Mouse (Mus musculus) neural tube, embryonic 14.5 days (tissue): ENCODE measurements around the gene Furin. TPM values are rescaled to one million over a fixed set of nuclear protein-coding genes. Genes with fewer than 3 reads are reported as not detected.

Source experiments
- ATAC-seq: fragments of 200-750 bp; cut with Nextera tagmentation; 2 replicates; pipeline ENCODE4 v1.8.0; 2017; ENCODE audit warnings: low read depth, mild to moderate bottlenecking, moderate TSS enrichment, moderate library complexity
- H3K27ac ChIP-seq: fragments of 300-500 bp; sonication (generic); 2 replicates; pipeline ENCODE4 v1.5.1; 2014; ENCODE audit warnings: low read depth, mild to moderate bottlenecking, control low read depth, low read length, moderate library complexity, mixed read lengths
- H3K27me3 ChIP-seq: fragments of 300-500 bp; sonication (generic); 2 replicates; pipeline ENCODE4 v1.6.1; 2014; ENCODE audit warnings: low read length; ENCODE audit not compliant: control insufficient read depth, insufficient read depth
- H3K36me3 ChIP-seq: fragments of 300-500 bp; sonication (generic); 2 replicates; pipeline ENCODE4 v1.6.1; 2014; ENCODE audit warnings: low read length, mixed read lengths; ENCODE audit not compliant: control insufficient read depth, insufficient read depth
- H3K4me1 ChIP-seq: fragments of 300-500 bp; sonication (generic); 2 replicates; pipeline ENCODE4 v1.6.1; 2014; ENCODE audit warnings: low read length; ENCODE audit not compliant: control insufficient read depth, insufficient read depth
- H3K4me2 ChIP-seq: fragments of 300-500 bp; sonication (generic); 2 replicates; pipeline ENCODE4 v1.6.1; 2014; ENCODE audit warnings: mild to moderate bottlenecking, low read depth, low read length, control low read depth
- H3K4me3 ChIP-seq: fragments of 300-500 bp; sonication (generic); 2 replicates; pipeline ENCODE4 v1.5.1; 2014; ENCODE audit warnings: low read depth, low read length, control low read depth, mixed read lengths
- H3K9ac ChIP-seq: fragments of 300-500 bp; sonication (generic); replicated peaks from 2 replicates; pipeline ENCODE4 v1.6.1; 2014; ENCODE audit warnings: low read depth, mild to moderate bottlenecking, control low read depth, low read length, mixed read lengths
- H3K9me3 ChIP-seq: fragments of 300-500 bp; sonication (generic); 2 replicates; pipeline ENCODE4 v1.6.1; 2016; ENCODE audit warnings: low read length; ENCODE audit not compliant: control insufficient read depth
- WGBS: fragments of 180-500 bp; shearing (Covaris S2); extraction: QIAGEN DNeasy Blood & Tissue Kit; methylation state at CpG from one replicate; pipeline ENCODE4 v1.1.7; 2014; 5-methylcytosine and 5-hydroxymethylcytosine counted together
- polyA plus RNA-seq: library from polyadenylated mRNA; unstranded; fragments of >200 nt; fragmentation: Nextera tagmentation; extraction: Ambion mirVana; gene quantifications from 2 replicates; pipeline ENCODE4 v1.2.1, GENCODE M21; 2014

Furin gene
- polyA plus RNA-seq, 1 experiment from 2014 or later: 5.3 TPM

- no peak overlapping the region for H3K27ac ChIP-seq
- H3K4me3 ChIP-seq: no peak overlapping the region
- no peaks in the 10 kb centered on the region for H3K27me3 ChIP-seq
- WGBS: 77% methylated on average over 3 of the region's 3 CpGs
- H3K36me3 ChIP-seq: no peaks in the 10 kb centered on the region
- H3K9me3 ChIP-seq: no peaks in the 10 kb centered on the region
- H3K9ac ChIP-seq: no peak overlapping the region
- no peaks in the 10 kb centered on the region for H3K4me1 ChIP-seq
- no peak overlapping the region for H3K4me2 ChIP-seq
- no peak for ATAC-seq
These were observed 14.0 kb upstream of the Furin start for GRCm38 (mm10) chr7:80419278-80419677.

- no peak for ATAC-seq
- 79% methylated on average over 3 of the region's 3 CpGs for WGBS
These were observed 12.8 kb upstream of the Furin start for GRCm38 (mm10) chr7:80418036-80418435.

GRCm38 (mm10) chr7:80417601-80418000, 12.4 kb upstream of the Furin start:
- no peak for ATAC-seq
- Histone ChIP-seq H3K9me3 (no peaks in the 10 kb centered on the region), H3K27me3 (no peaks in the 10 kb centered on the region), H3K4me2 (no peak overlapping the region), H3K27ac (no peak overlapping the region), H3K4me1 (no peaks in the 10 kb centered on the region), H3K36me3 (no peaks in the 10 kb centered on the region), H3K9ac (no peak overlapping the region), H3K4me3 (no peak overlapping the region)

More at GRCm38 (mm10) chr7:80418036-80418435, 12.8 kb upstream of the Furin start:
- H3K4me3 ChIP-seq: no peak overlapping the region
- no peak overlapping the region for H3K9ac ChIP-seq
- H3K27ac ChIP-seq: no peak overlapping the region
- H3K4me1 ChIP-seq: no peaks in the 10 kb centered on the region
- no peaks in the 10 kb centered on the region for H3K9me3 ChIP-seq
- H3K4me2 ChIP-seq: no peak overlapping the region
- no peaks in the 10 kb centered on the region for H3K36me3 ChIP-seq
- H3K27me3 ChIP-seq: no peaks in the 10 kb centered on the region

DNA sequence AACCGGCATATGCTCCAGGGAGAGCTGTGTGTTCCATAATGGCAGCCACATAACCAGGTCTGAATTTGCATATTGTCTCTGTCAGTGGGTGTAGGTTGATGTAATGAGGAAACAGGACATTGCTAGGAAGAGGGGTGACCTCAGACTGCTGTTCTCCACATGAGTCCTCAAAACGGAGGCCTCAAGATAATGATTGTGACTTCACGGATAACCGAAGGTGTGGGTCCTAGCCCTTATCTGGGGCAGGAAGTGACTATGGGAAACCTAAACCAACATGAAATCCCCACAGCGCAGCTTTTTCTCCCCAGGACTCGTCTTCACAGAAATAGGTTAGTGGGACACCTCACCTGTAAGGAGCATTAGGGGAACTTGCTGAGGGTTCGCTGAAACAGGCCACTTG, 11.7 kb upstream of the Furin start:
- WGBS: 92% methylated on average over 7 of the region's 7 CpGs
- ATAC-seq: no peak
- H3K4me2 ChIP-seq: no peak overlapping the region
- no peaks in the 10 kb centered on the region for H3K36me3 ChIP-seq
- no peaks in the 10 kb centered on the region for H3K27me3 ChIP-seq
- H3K9ac ChIP-seq: no peak overlapping the region
- H3K27ac ChIP-seq: no peak overlapping the region
- no peak overlapping the region for H3K4me3 ChIP-seq
- H3K9me3 ChIP-seq: no peaks in the 10 kb centered on the region
- H3K4me1 ChIP-seq: no peaks in the 10 kb centered on the region

GRCm38 (mm10) chr7:80414303-80414855, 9.1 kb upstream of the Furin start:
- Histone ChIP-seq H3K27me3 (no peaks in the 10 kb centered on the region), H3K4me2 (no peak overlapping the region), H3K4me3 (no peak overlapping the region), H3K4me1 (no peaks in the 10 kb centered on the region), H3K27ac (no peak overlapping the region), H3K9me3 (no peaks in the 10 kb centered on the region), H3K9ac (no peak overlapping the region), H3K36me3 (no peaks in the 10 kb centered on the region)
- no peak for ATAC-seq
- WGBS: 78% methylated on average over 7 of the region's 7 CpGs

GRCm38 (mm10) chr7:80413512-80414302, 8.5 kb upstream of the Furin start:
- 70% methylated on average over 9 of the region's 9 CpGs for WGBS
- no peak for ATAC-seq
- Histone ChIP-seq H3K4me2 (no peak overlapping the region), H3K4me3 (no peak overlapping the region), H3K4me1 (no peaks in the 10 kb centered on the region), H3K27me3 (no peaks in the 10 kb centered on the region), H3K36me3 (no peaks in the 10 kb centered on the region), H3K9ac (no peak overlapping the region), H3K9me3 (no peaks in the 10 kb centered on the region), H3K27ac (no peak overlapping the region)

DNA sequence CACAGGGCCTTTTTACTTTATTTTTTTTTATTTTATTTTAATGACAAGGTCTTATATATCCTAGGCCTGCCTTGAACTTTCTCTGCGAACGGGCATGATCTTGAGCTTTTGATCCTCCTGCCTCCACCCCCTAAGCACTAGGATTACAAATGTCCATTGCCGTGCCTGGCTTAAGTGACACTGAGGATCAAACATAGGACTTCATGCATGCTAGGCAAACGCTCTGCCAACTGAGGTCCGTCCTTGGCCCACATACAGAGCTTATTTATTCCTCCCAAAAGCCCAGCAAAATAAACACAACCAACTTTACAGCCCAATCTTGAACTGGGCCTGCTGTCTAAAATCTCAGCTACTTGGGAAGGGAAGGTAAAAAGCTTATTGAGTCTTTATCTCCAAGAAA, 7.5 kb upstream of the Furin start:
- no peak overlapping the region for H3K27ac ChIP-seq
- H3K27me3 ChIP-seq: no peaks in the 10 kb centered on the region
- no peak for ATAC-seq
- no peaks in the 10 kb centered on the region for H3K9me3 ChIP-seq
- H3K36me3 ChIP-seq: no peaks in the 10 kb centered on the region
- no peak overlapping the region for H3K4me2 ChIP-seq
- no peaks in the 10 kb centered on the region for H3K4me1 ChIP-seq
- H3K9ac ChIP-seq: no peak overlapping the region
- no peak overlapping the region for H3K4me3 ChIP-seq
- 79% methylated on average over 5 of the region's 5 CpGs for WGBS

DNA sequence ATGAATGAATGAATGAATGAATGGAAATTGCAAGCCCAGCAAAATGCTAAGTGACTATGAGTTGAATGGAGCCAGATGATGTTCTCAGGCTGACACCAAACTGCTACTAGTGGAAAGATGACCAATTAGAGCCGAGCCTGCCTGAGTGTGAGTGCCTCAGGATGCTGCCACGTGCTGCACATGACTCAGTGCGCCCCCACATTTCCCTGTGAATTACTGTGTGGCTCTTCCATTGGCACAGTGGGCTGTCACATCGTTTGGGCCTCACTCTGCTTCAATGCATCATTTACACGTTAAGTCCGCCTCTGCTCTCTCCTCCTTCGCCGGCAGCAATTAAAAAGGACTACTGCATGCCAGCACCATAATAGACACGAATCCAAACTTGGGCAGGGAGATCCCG, 7.0 kb upstream of the Furin start:
- H3K27ac ChIP-seq: no peak overlapping the region
- H3K4me3 ChIP-seq: no peak overlapping the region
- no peaks in the 10 kb centered on the region for H3K9me3 ChIP-seq
- H3K27me3 ChIP-seq: no peaks in the 10 kb centered on the region
- H3K4me1 ChIP-seq: no peaks in the 10 kb centered on the region
- WGBS: 54% methylated on average over 10 of the region's 10 CpGs
- no peaks in the 10 kb centered on the region for H3K36me3 ChIP-seq
- no peak overlapping the region for H3K9ac ChIP-seq
- no peak for ATAC-seq
- no peak overlapping the region for H3K4me2 ChIP-seq

GRCm38 (mm10) chr7:80410380-80410779, 5.1 kb upstream of the Furin start:
- WGBS: 80% methylated on average over 9 of the region's 9 CpGs
- no peak overlapping the region for H3K4me2 ChIP-seq
- no peaks in the 10 kb centered on the region for H3K4me1 ChIP-seq
- H3K9ac ChIP-seq: no peak overlapping the region
- H3K27me3 ChIP-seq: no peaks in the 10 kb centered on the region
- H3K9me3 ChIP-seq: no peaks in the 10 kb centered on the region
- H3K36me3 ChIP-seq: no peaks in the 10 kb centered on the region
- H3K4me3 ChIP-seq: no peak overlapping the region
- no peak for ATAC-seq
- no peak overlapping the region for H3K27ac ChIP-seq
